Mouse (Mus musculus): ENCODE results near the gene 4930558K02Rik. TPM values are rescaled to one million over a fixed set of nuclear protein-coding genes. Genes with fewer than 3 reads are reported as not detected.

4930558K02Rik gene
- not detected for polyA plus RNA-seq (2014; fragmentation: Illumina TruSeq; extraction: RNeasy Lipid Tissue Mini Kit (QIAGEN cat#74804); ENCODE audit: low read depth, low replicate concordance)

GRCm38 (mm10) chr1:161979536-161979935 is at the start of gene 4930558K02Rik:
TSS of gene 4930558K02Rik (minus strand) at chr1:161979636.

GRCm38 (mm10) chr1:161968589-161969407 is 10.6 kb downstream of the 4930558K02Rik start, which contains the start of gene Pigc:
TSS of gene Pigc (plus strand) at chr1:161969186.

Other genes with a start within 250 kb of the 4930558K02Rik start
- gene Fasl, start 191.1 kb downstream of the 4930558K02Rik start, polyA plus RNA-seq (2014; fragmentation: Illumina TruSeq; extraction: RNeasy Lipid Tissue Mini Kit (QIAGEN cat#74804); ENCODE audit: low read depth, low replicate concordance) = not detected
- 12.3 TPM for gene Suco, start 103.0 kb downstream of the 4930558K02Rik start, polyA plus RNA-seq (2014; fragmentation: Illumina TruSeq; extraction: RNeasy Lipid Tissue Mini Kit (QIAGEN cat#74804); ENCODE audit: low read depth, low replicate concordance)
- 14.9 TPM for gene Pigc, start 10.4 kb downstream of the 4930558K02Rik start, polyA plus RNA-seq (2014; fragmentation: Illumina TruSeq; extraction: RNeasy Lipid Tissue Mini Kit (QIAGEN cat#74804); ENCODE audit: low read depth, low replicate concordance)

Measured in heart, adult 10 weeks (tissue).